Mouse (Mus musculus) embryonic stem cell, embryonic (primary cell): ENCODE data around the gene Ccs.

ENCODE experiments used
- CTCF ChIA-PET, 4 experiments: fragments of 300-600 bp in 2 of 4; fragments of 350-600 bp in 2 of 4; sonication (Branson Sonifier 250); formaldehyde crosslinking; loops; one replicate each; lab custom pipeline; 2022; ENCODE audit warnings: inconsistent platforms in 2 of 4; lab: Charles Lee
- POLR2A ChIA-PET, 4 experiments: fragments of 300-600 bp in 2 of 4; fragments of 350-600 bp in 2 of 4; sonication (Branson Sonifier 250); formaldehyde crosslinking; loops; one replicate each; lab custom pipeline; 2022; ENCODE audit warnings: antibody characterized with exemption in 4 of 4, inconsistent platforms in 1 of 4; lab: Charles Lee

Ccs gene

GRCm38 (mm10) chr19:4839149-4839548, at the start of gene Ccs, which contains the start of gene Ccdc87:
Gene Ccs (minus strand): TSS chr19:4839332.
Gene Ccdc87 (plus strand): TSS chr19:4839366.
- POLR2A ChIA-PET: interaction anchor here (0.6 to 3.6 kb wide), 61 partner anchors 9 to 585 kb away, joined by 3 to 82 read pairs (median 5); partner anchors contain the start of genes Gm21992 (in 3 of the 4), Rbm14 (in 3 of the 4), Actn3 (in 2 of the 4) and Bbs1 (in 2 of the 4)
- CTCF ChIA-PET: interaction anchor here (0.5 to 2.6 kb wide), 18 partner anchors 8 to 215 kb away, joined by 3 to 23 read pairs (median 3); partner anchors contain the start of gene Bbs1 (in 1 of the 4)

GRCm38 (mm10) chr19:4883961-4884360, 44.8 kb upstream of the Ccs start:
- CTCF ChIA-PET: interaction anchor here in 1 of 4 experiments (0.6 kb wide), 1 partner anchor 1784 kb away, joined by 3 read pairs; no protein-coding TSS in a partner anchor
- POLR2A ChIA-PET: interaction anchor here in 2 of 4 experiments (0.6 to 1.0 kb wide), 4 partner anchors 13 to 72 kb away, joined by 3 to 4 read pairs (median 3); partner anchors contain the start of genes Gm21992 (in 1 of the 2) and Rbm14 (in 1 of the 2)

DNA sequence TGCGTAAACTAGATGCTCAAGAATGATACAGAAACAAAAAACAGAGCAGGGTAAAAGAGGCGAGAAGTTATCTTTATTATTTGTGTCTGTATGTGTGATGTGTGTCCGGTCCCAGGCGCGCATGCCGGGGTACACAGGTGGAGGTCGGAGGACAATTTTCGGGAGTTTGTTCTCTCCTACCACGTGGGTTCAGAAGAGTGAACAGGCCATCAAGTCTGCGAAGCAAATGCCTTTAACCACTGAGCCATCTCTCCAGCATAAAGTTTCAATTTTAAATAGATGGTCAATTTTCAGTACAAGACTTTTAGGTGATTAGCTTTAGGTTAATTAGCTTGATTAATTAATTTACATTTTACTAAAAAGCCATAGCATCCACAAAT, 40.2 kb upstream of the Ccs start:
- CTCF ChIA-PET: interaction anchor here in 2 of 4 experiments (0.6 to 1.4 kb wide), 3 partner anchors 32 to 896 kb away, joined by 3 to 11 read pairs (median 7); no protein-coding TSS in a partner anchor
- POLR2A ChIA-PET: interaction anchor here (0.7 to 3.6 kb wide), 29 partner anchors 10 to 577 kb away, joined by 3 to 38 read pairs (median 6); partner anchors contain the start of genes Gm21992 (in 2 of the 4), Rbm14 (in 2 of the 4), Bbs1 (in 1 of the 4) and Ccdc87 (in 1 of the 4)

DNA sequence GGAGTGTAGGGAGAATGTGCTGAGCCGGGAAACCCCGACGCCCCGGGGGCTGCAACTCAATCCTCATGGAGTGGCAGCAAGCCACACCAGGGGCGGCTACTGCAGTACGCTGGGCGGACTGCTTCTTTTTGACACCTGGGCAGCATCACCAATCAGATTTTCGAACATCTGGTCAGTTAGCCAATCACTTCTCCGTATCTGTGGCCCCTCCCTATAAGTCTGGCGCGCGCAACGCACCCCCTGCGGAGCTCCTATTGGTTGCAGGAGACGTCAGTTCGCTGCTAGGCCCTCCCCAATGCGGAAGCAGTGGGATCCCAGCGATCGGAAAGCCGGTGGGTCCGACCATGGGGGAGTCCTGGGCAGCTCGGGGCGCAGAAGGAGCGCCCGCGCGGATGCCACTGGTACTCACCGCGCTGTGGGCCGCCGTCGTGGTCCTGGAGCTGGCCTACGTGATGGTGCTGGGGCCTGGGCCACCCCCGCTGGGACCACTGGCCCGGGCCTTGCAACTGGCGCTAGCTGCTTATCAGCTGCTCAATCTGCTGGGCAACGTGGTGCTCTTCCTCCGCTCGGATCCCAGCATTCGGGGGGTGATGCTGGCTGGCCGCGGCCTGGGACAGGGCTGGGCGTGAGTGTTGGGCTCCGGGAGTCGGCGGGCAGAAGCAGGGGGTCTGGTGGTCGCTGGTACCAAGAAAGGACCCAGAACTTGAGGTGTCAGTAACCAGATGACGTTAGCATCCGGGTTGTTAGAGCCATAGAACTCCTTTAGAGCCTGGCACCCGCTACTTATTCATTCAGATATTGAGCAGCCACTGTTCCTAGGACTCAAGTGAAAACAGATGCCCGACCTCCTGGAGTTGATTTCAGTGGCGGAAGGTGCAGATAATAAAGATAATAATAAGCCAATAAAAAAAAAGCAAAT, 39.5 kb upstream of the Ccs start, which contains the start of gene Zdhhc24:
Gene Zdhhc24 (plus strand): TSS at position 264 of the 919 bp plus-strand sequence.
- ChIA-PET POLR2A (interaction anchor here (0.6 to 3.6 kb wide), 76 partner anchors 8 to 611 kb away, joined by 3 to 38 read pairs (median 5); partner anchors contain the start of genes Dpp3 (in 3 of the 4), Bbs1 (in 2 of the 4), Ccdc87 (in 2 of the 4) and Ccs (in 2 of the 4)), CTCF (interaction anchor here in 3 of 4 experiments (0.6 to 1.4 kb wide), 17 partner anchors 17 to 1158 kb away, joined by 3 to 11 read pairs (median 3); partner anchors contain the start of genes Dpp3 (in 1 of the 3), Rbm4b (in 1 of the 3) and Rin1 (in 1 of the 3))

DNA sequence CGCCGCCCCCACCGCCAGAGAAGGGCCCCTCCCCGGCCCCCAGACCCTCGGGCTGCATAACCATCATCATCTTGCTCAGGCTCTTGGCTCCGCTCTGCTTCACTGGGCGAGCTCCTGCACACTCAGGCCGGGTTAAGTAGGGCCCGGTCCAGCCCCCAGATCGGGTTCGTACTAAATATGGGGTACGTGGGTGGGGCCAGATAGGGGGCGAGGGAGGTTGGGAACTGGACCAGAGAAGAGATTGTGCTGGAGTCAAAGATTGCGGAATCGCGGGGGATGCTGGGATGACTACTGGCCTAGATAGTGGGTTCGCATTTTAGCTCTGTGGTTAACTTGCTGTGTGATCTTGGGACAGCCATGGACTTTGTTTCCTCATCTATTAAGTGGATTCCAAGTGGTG, 38.7 kb upstream of the Ccs start, which contains the start of gene Actn3:
Gene Actn3 (minus strand): TSS at position 125 of the 400 bp plus-strand sequence.
- CTCF ChIA-PET: interaction anchor here in 2 of 4 experiments (0.6 to 1.4 kb wide), 15 partner anchors 17 to 671 kb away, joined by 3 to 11 read pairs (median 3); partner anchors contain the start of genes Dpp3 (in 1 of the 2), Rbm4b (in 1 of the 2) and Rin1 (in 1 of the 2)
- POLR2A ChIA-PET: interaction anchor here (0.6 to 3.6 kb wide), 70 partner anchors 8 to 595 kb away, joined by 3 to 38 read pairs (median 6); partner anchors contain the start of genes Dpp3 (in 3 of the 4), Bbs1 (in 2 of the 4), Ccdc87 (in 2 of the 4) and Ccs (in 2 of the 4)

DNA sequence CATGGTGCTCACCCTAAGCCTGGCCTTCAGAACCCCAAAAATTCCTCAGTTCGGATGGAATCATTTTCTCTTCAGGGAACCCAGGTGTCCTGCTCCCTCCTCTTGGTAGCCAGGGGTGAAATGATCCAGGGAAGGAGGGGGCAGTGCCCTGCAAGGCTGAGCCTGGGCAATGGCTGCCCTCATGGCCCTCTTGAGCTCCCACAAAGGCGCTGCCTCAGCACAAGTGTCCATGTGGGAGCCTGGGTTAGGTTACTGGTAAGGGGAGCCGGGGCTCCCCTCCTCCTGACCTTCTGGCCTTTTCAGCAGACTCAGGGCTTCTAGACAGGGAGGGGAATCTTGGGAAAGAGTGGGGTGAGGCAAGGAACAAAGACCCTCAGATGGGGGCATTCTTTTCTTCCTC, 37.6 kb upstream of the Ccs start:
- POLR2A ChIA-PET: interaction anchor here in 2 of 4 experiments (0.6 to 3.6 kb wide), 18 partner anchors 10 to 1538 kb away, joined by 3 to 34 read pairs (median 3); partner anchors contain the start of genes Ccdc87 (in 2 of the 2), Ccs (in 2 of the 2), Ctsf (in 1 of the 2) and Mrpl11 (in 1 of the 2)
- CTCF ChIA-PET: interaction anchor here in 1 of 4 experiments (1.5 kb wide), 1 partner anchor 121 kb away, joined by 3 read pairs; no protein-coding TSS in a partner anchor

DNA sequence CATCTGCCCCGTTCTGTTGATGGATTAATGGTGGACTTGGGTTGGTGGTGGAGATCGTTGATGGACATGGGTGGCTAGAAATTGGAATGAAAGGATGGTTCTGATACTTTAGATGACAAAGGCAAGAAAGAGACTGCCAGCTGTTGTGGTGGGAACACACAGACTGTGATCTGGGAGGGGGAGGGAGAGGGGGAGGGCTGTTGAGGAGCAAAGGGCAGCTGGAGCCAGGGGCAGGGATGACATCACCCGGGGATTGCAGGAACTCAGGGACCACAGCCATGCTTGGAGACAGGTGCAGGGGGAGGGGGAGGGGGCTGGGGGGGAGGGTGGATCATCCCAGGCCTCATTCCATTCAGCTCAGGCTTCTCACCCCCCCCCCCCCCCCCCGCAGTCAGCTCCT, 37.1 kb upstream of the Ccs start:
- ChIA-PET POLR2A (interaction anchor here in 3 of 4 experiments (0.8 to 3.6 kb wide), 15 partner anchors 10 to 87 kb away, joined by 3 to 34 read pairs (median 3); partner anchors contain the start of genes Ctsf (in 1 of the 3) and Mrpl11 (in 1 of the 3)), CTCF (interaction anchor here in 1 of 4 experiments (1.5 kb wide), 1 partner anchor 121 kb away, joined by 3 read pairs; no protein-coding TSS in a partner anchor)

- POLR2A ChIA-PET: interaction anchor here in 3 of 4 experiments (0.6 to 3.4 kb wide), 24 partner anchors 10 to 524 kb away, joined by 3 to 13 read pairs (median 4); partner anchors contain the start of genes Bbs1 (in 1 of the 3), Ccdc87 (in 1 of the 3), Ccs (in 1 of the 3) and Ctsf (in 1 of the 3)
- CTCF ChIA-PET: interaction anchor here in 2 of 4 experiments (1.0 to 1.9 kb wide), 2 partner anchors 23 to 61 kb away, joined by 3 to 6 read pairs; no protein-coding TSS in a partner anchor
Observed at GRCm38 (mm10) chr19:4874613-4875012, 35.5 kb upstream of the Ccs start.

DNA sequence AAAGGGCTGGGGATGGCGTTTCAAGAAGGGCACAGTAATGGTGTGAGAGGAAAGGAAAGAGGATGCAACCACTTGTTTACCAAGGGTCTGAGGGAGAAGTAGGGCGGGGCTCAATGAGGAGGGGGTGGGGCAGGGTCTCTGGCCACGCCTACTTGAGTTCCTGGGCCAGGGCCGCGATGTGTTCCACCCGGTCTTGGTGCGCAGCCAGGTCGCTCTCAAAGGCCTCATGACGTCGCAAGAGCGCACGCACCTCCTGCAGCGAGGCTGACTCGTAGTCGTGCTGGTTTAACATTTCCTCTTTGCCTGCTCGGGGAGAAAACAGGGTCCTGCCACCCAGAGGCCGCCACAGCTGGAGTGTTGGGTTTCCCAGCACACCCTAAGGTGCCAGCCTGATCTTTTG, 26.0 kb upstream of the Ccs start:
- ChIA-PET POLR2A (interaction anchor here (0.5 to 2.8 kb wide), 15 partner anchors 9 to 127 kb away, joined by 3 to 14 read pairs (median 4); partner anchors contain the start of genes Zdhhc24 (in 3 of the 4), Actn3 (in 2 of the 4), Ccdc87 (in 1 of the 4) and Ccs (in 1 of the 4)), CTCF (interaction anchor here in 3 of 4 experiments (0.7 to 1.0 kb wide), 3 partner anchors 10 to 77 kb away, joined by 3 to 4 read pairs (median 4); no protein-coding TSS in a partner anchor)

DNA sequence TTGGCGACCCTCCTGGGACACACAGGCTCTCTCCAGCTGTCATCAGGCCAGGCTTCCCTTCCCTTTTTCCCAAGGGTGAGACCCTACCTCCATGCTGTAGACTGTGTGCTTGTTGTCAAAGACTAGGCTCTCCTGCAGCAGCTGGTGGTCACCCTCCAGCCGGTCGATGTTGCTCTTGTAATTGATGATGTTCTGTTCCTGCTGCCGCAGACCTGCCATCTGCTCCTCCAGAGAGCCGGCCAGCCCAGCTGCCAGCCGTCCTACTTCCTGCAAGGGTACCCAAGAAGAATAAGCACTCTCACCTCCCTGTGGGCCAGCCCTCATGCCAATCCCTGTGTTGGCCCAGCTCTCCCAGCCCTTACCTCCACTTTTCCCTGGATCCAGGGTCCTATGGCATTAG, 23.9 kb upstream of the Ccs start:
- CTCF ChIA-PET: interaction anchor here in 1 of 4 experiments (0.7 kb wide), 1 partner anchor 177 kb away, joined by 5 read pairs; no protein-coding TSS in a partner anchor
- POLR2A ChIA-PET: interaction anchor here in 3 of 4 experiments (0.6 to 1.6 kb wide), 8 partner anchors 7 to 139 kb away, joined by 3 to 5 read pairs (median 3); partner anchors contain the start of gene Zdhhc24 (in 1 of the 3)

GRCm38 (mm10) chr19:4859081-4859480, 19.9 kb upstream of the Ccs start:
- ChIA-PET POLR2A (interaction anchor here in 1 of 4 experiments (0.8 kb wide), 1 partner anchor 92 kb away, joined by 3 read pairs; no protein-coding TSS in a partner anchor), CTCF (interaction anchor here in 1 of 4 experiments (0.6 kb wide), 1 partner anchor 158 kb away, joined by 7 read pairs; no protein-coding TSS in a partner anchor)

- ChIA-PET POLR2A (interaction anchor here (0.6 to 9.8 kb wide), 21 partner anchors 8 to 157 kb away, joined by 3 to 85 read pairs (median 5); partner anchors contain the start of genes Gm21992 (in 3 of the 4), Rbm14 (in 3 of the 4), Ccdc87 (in 2 of the 4) and Ccs (in 2 of the 4)), CTCF (interaction anchor here in 1 of 4 experiments (1.3 to 3.0 kb wide), 2 partner anchors 11 to 43 kb away, joined by 3 to 9 read pairs; no protein-coding TSS in a partner anchor)
Observed at GRCm38 (mm10) chr19:4855951-4856350, 16.8 kb upstream of the Ccs start.

DNA sequence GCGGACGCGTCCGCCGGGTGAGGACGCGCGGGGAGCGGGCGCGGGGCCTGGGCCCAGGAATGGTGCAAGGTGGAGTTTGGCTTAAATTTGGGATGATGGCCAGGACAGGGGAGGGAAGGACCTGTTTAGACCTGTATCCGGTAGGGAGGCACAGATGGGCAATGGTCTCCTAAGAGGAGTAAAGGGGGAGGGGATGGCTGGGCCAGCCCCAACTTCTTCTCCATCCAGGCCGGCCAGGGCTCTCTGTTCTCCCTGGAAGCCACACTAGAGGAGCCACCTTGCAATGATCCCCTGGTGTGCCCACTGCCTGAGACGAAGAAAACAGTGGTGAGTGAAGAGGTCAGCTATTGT, 16.3 kb upstream of the Ccs start:
- ChIA-PET CTCF (interaction anchor here in 3 of 4 experiments (0.5 to 3.0 kb wide), 5 partner anchors 9 to 201 kb away, joined by 3 to 9 read pairs (median 3); no protein-coding TSS in a partner anchor), POLR2A (interaction anchor here (0.8 to 9.8 kb wide), 24 partner anchors 9 to 158 kb away, joined by 3 to 85 read pairs (median 5); partner anchors contain the start of genes Gm21992 (in 3 of the 4), Rbm14 (in 3 of the 4), Ccdc87 (in 2 of the 4) and Ccs (in 2 of the 4))

- ChIA-PET CTCF (interaction anchor here (0.5 to 3.0 kb wide), 8 partner anchors 10 to 202 kb away, joined by 3 to 9 read pairs (median 3); partner anchors contain the start of genes Rin1 (in 1 of the 4) and Zdhhc24 (in 1 of the 4)), POLR2A (interaction anchor here (0.5 to 9.8 kb wide), 32 partner anchors 10 to 169 kb away, joined by 3 to 85 read pairs (median 4); partner anchors contain the start of genes Gm21992 (in 3 of the 4), Rbm14 (in 3 of the 4), Ccdc87 (in 2 of the 4) and Ccs (in 2 of the 4))
Observed at GRCm38 (mm10) chr19:4854552-4855469, 15.7 kb upstream of the Ccs start, which contains the start of gene Ctsf. Gene Ctsf (plus strand): TSS chr19:4855130.
